Mouse (Mus musculus): ENCODE data around the gene Cmss1.

DNA sequence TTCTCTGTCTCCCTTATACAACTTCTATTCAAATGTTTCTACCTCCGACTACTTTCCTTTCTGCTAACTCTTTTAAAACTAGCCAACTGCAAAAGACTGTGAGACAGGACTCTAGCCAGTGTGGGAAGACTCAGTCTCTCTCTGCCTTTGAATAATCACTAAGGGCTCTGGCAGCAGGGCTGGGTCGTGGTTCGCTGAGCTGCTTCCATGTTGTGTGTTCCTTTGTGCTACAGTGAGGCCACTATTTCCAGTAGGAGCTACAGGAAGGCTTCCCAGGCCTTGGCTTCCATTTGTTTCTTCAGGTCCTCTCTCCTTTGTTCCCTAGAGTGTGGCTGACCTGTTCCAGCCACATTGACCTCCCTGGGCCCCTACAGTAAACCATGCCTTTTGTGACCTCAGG lies 260.4 kb downstream of the Cmss1 start:
- TF ChIP-seq CTCF (IDR thresholded peaks at IDR 0.05; ENCODE audit: borderline replicate concordance, extremely low read depth, insufficient read depth, insufficient read length) (no peak), POLR2A (IDR thresholded peaks at IDR 0.05; ENCODE audit: borderline replicate concordance, extremely low read depth, insufficient read depth, insufficient read length, poor library complexity, severe bottlenecking) (no peak)
